Mouse (Mus musculus) neural tube, embryonic 13.5 days (tissue): Measurements from ENCODE around the gene Esrra. TPM values are rescaled to one million over a fixed set of nuclear protein-coding genes. Genes with fewer than 3 reads are reported as not detected.

Experiments
- ATAC-seq: fragments of 200-750 bp; cut with Nextera tagmentation; 2 replicates; pipeline ENCODE4 v1.8.0; 2017; ENCODE audit warnings: low read depth, mild to moderate bottlenecking, moderate TSS enrichment, moderate library complexity
- H3K27ac ChIP-seq: fragments of 300-500 bp; sonication (generic); replicated peaks from 2 replicates; pipeline ENCODE4 v1.5.1; 2015; ENCODE audit warnings: moderate library complexity, mild to moderate bottlenecking, inconsistent platforms
- H3K27me3 ChIP-seq: fragments of 300-500 bp; sonication (generic); 2 replicates; pipeline ENCODE4 v1.6.1; 2015; ENCODE audit warnings: mild to moderate bottlenecking, inconsistent platforms
- H3K36me3 ChIP-seq: fragments of 300-500 bp; sonication (generic); 2 replicates; pipeline ENCODE4 v1.6.1; 2015; ENCODE audit warnings: mild to moderate bottlenecking, inconsistent platforms
- H3K4me1 ChIP-seq: fragments of 300-500 bp; sonication (generic); replicated peaks from 2 replicates; pipeline ENCODE4 v1.6.1; 2015; ENCODE audit warnings: inconsistent platforms
- H3K4me2 ChIP-seq: fragments of 300-500 bp; sonication (generic); 2 replicates; pipeline ENCODE4 v1.6.1; 2015; ENCODE audit warnings: inconsistent platforms, mild to moderate bottlenecking, moderate library complexity
- H3K4me3 ChIP-seq: fragments of 300-500 bp; sonication (generic); 2 replicates; pipeline ENCODE4 v1.5.1; 2015; ENCODE audit warnings: mild to moderate bottlenecking, inconsistent platforms
- H3K9ac ChIP-seq: fragments of 300-500 bp; sonication (generic); 2 replicates; pipeline ENCODE4 v1.6.1; 2015; ENCODE audit warnings: moderate library complexity, mild to moderate bottlenecking, inconsistent platforms
- H3K9me3 ChIP-seq: fragments of 300-500 bp; sonication (generic); 2 replicates; pipeline ENCODE4 v1.6.1; 2016; ENCODE audit warnings: inconsistent platforms
- WGBS: fragments of 180-500 bp; shearing (Covaris S2); methylation state at CpG from one replicate; pipeline ENCODE4 v1.1.7; 2015; 5-methylcytosine and 5-hydroxymethylcytosine counted together
- polyA plus RNA-seq: library from polyadenylated mRNA; unstranded; fragments of >200 nt; fragmentation: Nextera tagmentation; extraction: Ambion mirVana; gene quantifications from 2 replicates; pipeline ENCODE4 v1.2.1, GENCODE M21; 2015

Esrra gene
- 15.5 and 16.9 TPM in 2 replicates for polyA plus RNA-seq

DNA sequence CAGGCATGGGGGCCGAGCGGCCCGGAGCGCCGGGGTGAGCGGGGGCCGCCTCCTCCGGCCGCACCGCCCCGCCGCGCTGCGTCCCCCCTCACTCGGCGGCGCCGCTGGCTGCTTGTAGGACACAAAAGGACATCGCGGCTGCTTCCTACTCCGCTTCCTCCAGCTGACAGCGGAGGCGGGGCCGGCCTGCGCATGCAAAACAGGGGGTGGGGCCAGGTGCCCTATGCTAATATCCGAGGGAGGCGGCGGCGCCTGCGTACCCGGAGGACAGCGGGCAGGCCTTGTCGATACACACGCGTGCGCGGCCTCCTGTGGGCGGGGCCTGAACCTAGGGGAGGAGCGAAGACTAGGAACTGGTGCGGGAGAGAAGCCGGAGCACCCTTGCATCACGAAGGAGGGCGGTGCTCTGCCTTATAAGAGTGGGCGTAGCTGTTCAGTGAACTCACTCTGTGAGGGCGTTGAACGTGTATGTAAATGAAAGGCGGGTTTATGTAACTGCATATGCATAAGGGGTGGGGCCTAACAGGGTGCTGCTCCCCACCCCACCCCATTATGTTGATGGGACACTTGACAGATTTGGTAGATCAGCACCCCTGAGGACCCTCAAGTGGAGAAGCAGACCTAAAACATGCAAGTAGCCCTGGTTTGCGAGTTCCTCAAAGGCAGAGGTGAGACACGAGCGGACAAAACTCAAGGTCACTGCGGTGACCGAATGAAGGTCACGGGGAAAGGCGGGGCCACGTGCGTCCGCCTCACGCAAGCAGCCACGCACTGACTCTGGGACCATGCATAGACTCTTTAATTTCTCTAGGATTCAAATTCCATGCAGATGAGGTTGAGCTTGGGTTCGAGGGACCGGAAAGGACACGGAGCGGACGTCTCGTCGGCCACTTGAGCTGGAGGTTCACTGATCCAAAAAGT is at the start of gene Esrra:
Gene Esrra, minus strand, starts transcription at position 167 of the 921 bp plus-strand sequence.
- Histone ChIP-seq H3K4me2 (peak within 1 kb of the TSS; percentile 97), H3K36me3 (no peaks in the 10 kb centered on the region), H3K9ac (peak within 1 kb of the TSS; percentile 91), H3K27ac (peak within 1 kb of the TSS; percentile 92), H3K27me3 (peaks cover 45% of the 10 kb centered on the region), H3K9me3 (no peaks in the 10 kb centered on the region), H3K4me1 (peaks cover 43% of the 10 kb centered on the region), H3K4me3 (peak within 1 kb of the TSS; percentile 75)
- ATAC-seq = peak; percentile 94
- WGBS = under 1% methylated on average over 66 of the region's 66 CpGs

DNA sequence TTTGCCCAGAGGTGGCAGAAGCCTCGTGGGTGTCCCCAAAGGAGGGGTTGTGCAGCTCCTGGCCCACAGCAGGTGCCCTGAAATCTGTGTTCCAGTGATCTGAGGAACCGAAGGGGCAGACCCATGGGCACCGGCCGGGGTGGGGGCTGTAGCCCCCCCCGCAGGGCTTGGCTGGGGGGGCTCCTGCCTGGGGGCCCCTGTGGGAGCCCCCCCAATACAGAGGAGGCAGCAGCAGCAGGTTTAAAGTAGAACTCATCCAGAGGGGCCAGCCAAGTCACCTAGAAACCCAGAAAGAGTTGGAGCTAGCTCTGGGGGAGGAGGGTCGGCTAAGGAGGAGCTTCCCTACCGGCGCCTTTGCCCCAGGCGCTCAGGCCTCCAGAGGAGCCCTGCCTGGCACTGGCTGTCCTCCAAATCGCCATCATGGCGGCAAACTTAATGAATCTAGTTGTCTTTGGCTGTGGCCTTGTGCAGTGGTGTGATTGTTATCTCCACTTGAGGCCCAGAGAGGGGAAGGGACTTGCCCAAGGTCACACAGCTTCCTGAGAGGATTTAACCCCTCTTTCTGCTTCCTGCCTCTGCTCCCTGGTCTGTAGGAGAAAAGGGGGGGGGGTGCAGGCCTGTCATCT is 49.0 kb upstream of the Esrra start:
- ATAC-seq = no peak
- Histone ChIP-seq H3K4me1 (peaks cover 40% of the 10 kb centered on the region), H3K9me3 (no peaks in the 10 kb centered on the region), H3K9ac (peak overlapping the region; percentile 69), H3K36me3 (no peaks in the 10 kb centered on the region), H3K27ac (peak overlapping the region; percentile 73), H3K4me2 (peak overlapping the region; percentile 54), H3K4me3 (peak overlapping the region; percentile 44), H3K27me3 (peaks cover 27% of the 10 kb centered on the region)
- 12% methylated on average over 11 of the region's 11 CpGs for WGBS

DNA sequence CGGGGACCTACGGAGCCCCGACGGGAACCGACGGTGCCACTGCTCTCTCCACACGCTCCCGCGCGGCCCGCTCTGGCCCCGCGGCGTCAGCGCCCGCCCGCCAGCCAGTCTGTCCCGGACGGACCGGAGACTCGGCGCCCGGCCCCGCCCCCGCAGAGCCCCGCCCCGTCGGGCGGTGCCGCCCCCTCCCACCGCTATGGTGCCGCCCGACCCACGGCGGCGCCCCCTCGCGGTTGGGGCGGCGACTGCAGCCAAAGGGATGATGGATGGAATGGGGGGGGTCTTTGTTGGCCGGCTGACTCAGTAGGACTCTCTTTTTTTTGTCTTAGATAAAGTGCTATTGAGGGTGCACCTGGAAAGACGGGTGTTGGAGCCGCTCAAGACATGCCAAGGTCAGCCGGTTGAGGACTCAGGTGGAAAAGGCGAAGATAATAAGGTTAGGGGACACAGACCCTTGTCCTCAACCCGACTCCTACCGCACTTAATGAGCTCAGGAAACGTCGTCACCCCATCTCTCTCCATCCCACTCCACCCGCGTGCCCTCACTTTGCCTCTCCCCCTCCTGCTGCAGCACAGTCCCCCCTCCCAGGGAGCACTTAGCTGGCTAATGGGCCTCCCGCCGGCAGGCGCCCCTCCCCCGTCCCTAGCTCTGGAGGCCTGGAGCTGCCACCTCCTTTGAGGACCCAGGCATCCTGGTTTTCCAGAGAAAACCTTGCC is 48.2 kb upstream of the Esrra start:
- peak overlapping the region; percentile 54 for H3K4me2 ChIP-seq
- H3K4me1 ChIP-seq = peaks cover 40% of the 10 kb centered on the region
- H3K27me3 ChIP-seq = peaks cover 27% of the 10 kb centered on the region
- under 1% methylated on average over 41 of the region's 55 CpGs for WGBS
- peak; percentile 8; the same call in 1 of the 2 replicates for ATAC-seq
- peak overlapping the region; percentile 69 for H3K9ac ChIP-seq
- H3K36me3 ChIP-seq = no peaks in the 10 kb centered on the region
- peak overlapping the region; percentile 44 for H3K4me3 ChIP-seq
- H3K27ac ChIP-seq = peak overlapping the region; percentile 73
- H3K9me3 ChIP-seq = no peaks in the 10 kb centered on the region

DNA sequence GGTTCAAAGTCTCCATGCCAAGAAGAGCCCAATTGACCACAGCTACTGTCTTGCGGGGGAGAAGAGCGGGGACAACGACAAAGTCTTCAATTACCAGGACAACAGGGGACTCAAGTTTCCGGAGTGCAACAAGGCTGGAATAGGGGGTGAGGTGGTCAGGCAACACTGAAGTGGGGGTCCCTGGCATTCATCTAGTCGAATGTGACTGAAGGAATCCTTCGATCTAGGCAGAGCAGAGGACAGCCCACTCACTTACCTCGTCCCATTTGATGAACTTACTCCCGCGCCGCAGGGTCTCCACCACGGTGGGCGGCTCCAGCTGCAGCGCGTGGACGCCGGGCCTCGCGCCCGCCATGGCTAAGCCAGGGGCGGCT is 47.7 kb upstream of the Esrra start:
- Histone ChIP-seq H3K4me2 (peak overlapping the region; percentile 54), H3K27ac (0 out of 2 replicates have a peak overlapping the region, but pooled peaks have one; percentile 38), H3K4me3 (peak overlapping the region; percentile 44), H3K9ac (peak overlapping the region; percentile 69), H3K36me3 (no peaks in the 10 kb centered on the region), H3K4me1 (peaks cover 40% of the 10 kb centered on the region), H3K27me3 (peaks cover 27% of the 10 kb centered on the region), H3K9me3 (no peaks in the 10 kb centered on the region)
- no peak for ATAC-seq
- WGBS = under 1% methylated on average over 20 of the region's 20 CpGs

DNA sequence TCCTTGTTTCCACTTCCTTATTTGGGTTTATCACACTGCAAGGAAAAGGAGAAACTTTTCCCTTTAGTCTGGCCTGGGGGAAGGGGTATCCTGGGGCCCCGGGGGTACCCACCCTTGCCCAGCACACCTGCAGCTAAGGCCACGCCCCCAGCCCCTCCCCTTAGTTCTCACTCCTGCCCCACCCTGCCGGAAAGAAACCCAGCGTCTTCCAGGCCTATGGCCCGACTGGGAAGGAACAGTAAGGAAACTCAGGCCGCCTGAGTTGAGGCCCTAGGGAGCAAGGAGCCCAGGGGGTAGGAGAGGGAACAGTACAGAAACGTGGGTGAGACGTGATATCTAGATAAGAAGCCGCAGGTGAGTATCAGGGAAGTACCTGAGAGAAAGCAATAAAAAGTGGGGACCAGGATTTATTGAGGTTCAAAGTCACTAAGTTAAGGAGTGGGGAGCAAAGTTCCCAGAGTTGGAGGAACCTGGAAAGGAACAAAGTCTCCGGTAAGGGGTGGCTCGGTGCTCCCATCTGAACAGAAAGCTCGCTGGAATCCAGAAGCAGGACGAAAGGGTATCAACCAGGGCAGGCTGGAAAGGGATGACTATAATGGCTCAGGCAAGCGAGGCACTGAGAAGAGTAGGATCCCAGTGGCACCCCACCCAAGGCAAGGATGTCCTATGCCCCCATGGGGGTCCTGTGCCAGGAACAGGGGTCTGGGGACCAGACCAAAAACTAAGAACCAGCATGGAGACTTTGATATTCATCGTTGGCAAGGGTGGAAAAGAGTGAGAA is 47.1 kb upstream of the Esrra start:
- WGBS = 13% methylated on average over 15 of the region's 15 CpGs
- peak overlapping the region; percentile 69 for H3K9ac ChIP-seq
- no peak for ATAC-seq

DNA sequence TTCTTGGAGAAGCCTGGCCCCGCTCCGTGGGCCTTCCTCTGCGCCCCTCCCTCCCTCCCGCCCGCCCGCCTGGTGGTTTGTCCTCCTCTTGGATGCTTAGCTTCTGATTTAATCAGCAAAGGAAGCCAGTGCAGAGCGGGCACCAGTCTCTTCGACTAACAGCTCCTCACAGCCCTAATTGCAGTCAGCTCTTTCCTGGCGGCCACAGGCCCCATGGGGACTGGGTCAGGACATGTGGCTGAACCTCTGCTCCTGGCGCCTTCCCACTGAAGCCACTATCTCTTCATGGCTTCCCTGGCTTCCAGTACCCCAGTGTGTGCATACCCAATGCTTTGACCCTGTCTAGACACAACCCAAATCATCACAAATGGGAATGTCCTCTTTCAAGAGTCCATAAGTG is 34.8 kb upstream of the Esrra start:
- H3K9ac ChIP-seq = no peak overlapping the region

More for the DNA sequence above, 47.1 kb upstream of the Esrra start:
- Histone ChIP-seq H3K27ac (no peak overlapping the region), H3K27me3 (peaks cover 27% of the 10 kb centered on the region), H3K4me3 (peak overlapping the region; percentile 44), H3K4me2 (peak overlapping the region; percentile 54), H3K36me3 (no peaks in the 10 kb centered on the region), H3K4me1 (peaks cover 35% of the 10 kb centered on the region), H3K9me3 (no peaks in the 10 kb centered on the region)

DNA sequence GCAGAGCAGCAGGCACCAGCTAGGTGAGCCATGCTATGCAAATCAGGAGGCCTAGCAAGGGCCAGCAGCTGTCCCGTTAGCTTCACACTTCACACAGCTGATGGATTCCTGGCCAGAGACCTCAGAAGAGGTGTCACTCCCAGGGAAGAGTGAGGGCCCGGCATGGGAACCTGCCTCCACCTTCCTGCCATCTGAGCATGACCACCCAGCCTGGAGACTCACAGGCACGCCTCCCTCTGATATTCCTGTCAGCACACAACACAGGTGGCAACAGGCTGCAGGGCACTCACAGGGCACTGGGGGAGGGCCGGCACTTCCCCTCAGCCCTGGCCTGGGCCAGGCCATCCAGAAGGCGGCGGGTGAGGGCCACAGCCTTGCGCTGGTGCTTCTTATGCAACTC is 33.8 kb upstream of the Esrra start:
- WGBS = 84% methylated on average over 7 of the region's 7 CpGs
- ATAC-seq = no peak
- peak overlapping the region; percentile 22; the same call in 1 of the 2 replicates for H3K9ac ChIP-seq
- no peaks in the 10 kb centered on the region for H3K27me3 ChIP-seq
- no peak overlapping the region for H3K4me2 ChIP-seq
- no peaks in the 10 kb centered on the region for H3K9me3 ChIP-seq
- H3K4me3 ChIP-seq = no peak overlapping the region
- H3K36me3 ChIP-seq = peaks cover 54% of the 10 kb centered on the region
- H3K4me1 ChIP-seq = peaks cover 16% of the 10 kb centered on the region
- no peak overlapping the region for H3K27ac ChIP-seq

More for the DNA sequence above, 34.8 kb upstream of the Esrra start:
- no peak overlapping the region for H3K27ac ChIP-seq
- no peaks in the 10 kb centered on the region for H3K27me3 ChIP-seq
- peaks cover 15% of the 10 kb centered on the region for H3K4me1 ChIP-seq
- ATAC-seq = no peak
- no peaks in the 10 kb centered on the region for H3K9me3 ChIP-seq
- peaks cover 56% of the 10 kb centered on the region for H3K36me3 ChIP-seq
- whole genome bisulfite sequencing = 80% methylated on average over 10 of the region's 10 CpGs
- H3K4me2 ChIP-seq = no peak overlapping the region
- no peak overlapping the region for H3K4me3 ChIP-seq

DNA sequence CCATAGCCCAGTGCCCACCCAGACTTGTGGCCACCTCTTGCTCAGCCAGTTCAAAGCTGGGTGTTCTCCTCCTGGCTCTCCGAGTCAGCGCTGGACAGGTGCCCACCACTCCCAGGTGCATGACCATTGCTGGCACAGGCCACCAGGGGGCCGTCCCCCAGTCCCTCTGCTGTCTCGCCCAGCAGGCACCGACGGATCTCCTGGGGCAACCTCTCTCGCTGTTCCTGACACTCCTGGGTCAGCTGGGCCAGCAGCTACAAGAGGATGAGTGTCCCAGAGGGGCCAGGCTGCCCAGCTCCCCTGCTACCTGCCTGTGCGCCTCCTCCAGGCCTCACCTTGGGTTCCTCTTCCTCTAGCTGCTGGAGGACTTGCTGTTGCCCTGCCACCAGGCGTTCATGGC is 32.4 kb upstream of the Esrra start:
- no peak overlapping the region for H3K27ac ChIP-seq
- no peak for ATAC-seq
- H3K4me2 ChIP-seq = no peak overlapping the region
- H3K4me1 ChIP-seq = peaks cover 25% of the 10 kb centered on the region
- H3K9ac ChIP-seq = peak overlapping the region; percentile 38; the same call in 1 of the 2 replicates
- 49% methylated on average over 9 of the region's 9 CpGs for WGBS
- no peak overlapping the region for H3K4me3 ChIP-seq
- peaks cover 41% of the 10 kb centered on the region for H3K36me3 ChIP-seq
- no peaks in the 10 kb centered on the region for H3K9me3 ChIP-seq
- no peaks in the 10 kb centered on the region for H3K27me3 ChIP-seq

DNA sequence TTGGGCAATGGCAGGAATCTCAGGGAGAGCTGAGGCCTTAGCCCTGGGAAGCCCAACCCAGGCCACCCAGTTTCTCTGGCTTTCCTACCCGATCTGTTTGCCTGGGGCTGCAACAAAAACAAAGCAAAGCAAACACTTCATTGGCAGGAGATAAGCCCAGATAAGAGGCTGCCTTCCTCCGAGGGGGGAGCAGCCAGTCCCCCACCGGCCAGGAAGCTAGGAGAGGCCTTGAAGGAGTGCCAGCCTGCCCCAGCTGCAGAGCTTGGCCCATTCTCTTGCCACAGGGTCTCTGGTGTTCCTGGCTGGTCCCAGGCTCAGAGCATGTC is 31.1 kb upstream of the Esrra start:
- Histone ChIP-seq H3K36me3 (peaks cover 29% of the 10 kb centered on the region), H3K4me1 (peaks cover 25% of the 10 kb centered on the region), H3K9ac (peak overlapping the region; percentile 81), H3K27me3 (no peaks in the 10 kb centered on the region), H3K4me2 (peak overlapping the region; percentile 97), H3K4me3 (peak overlapping the region; percentile 59), H3K9me3 (no peaks in the 10 kb centered on the region), H3K27ac (peak overlapping the region; percentile 97)
- WGBS = 35% methylated on average over 3 of the region's 3 CpGs
- ATAC-seq = no peak

DNA sequence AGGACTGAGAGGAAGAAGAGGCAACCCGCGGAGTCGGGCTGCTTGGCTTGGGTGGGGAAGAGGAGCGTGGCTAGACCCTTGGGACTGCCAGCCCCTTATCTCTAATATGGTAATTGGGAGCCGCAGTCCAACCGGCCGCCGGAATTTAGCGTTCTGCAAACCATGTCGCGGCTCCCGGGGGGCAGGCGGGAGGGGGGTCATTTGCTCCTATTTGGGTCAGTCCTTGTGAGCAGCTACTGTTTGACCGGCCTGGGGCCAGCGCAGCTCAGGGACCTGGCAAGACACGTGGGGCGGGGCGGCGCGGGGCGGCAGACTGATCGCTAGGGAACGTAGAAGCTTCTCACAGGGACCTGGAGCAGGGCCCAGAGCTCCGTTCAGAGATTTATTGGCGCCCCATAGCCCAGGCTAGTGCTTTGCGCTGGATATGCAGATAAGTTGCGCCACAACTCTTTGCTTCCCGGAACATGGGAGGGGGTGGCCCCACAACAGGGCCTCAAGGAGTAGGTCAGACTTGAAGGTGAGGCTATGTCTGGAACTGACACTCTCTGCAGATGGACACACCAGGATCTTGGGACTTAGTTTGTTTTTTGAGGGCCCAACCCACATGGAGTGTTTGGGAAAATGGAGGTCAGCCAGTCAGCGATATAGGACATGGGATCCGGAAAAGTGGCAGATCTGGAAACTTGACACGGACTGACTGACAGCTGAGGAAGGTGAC is 30.5 kb upstream of the Esrra start:
- H3K36me3 ChIP-seq = peaks cover 25% of the 10 kb centered on the region
- peak overlapping the region; percentile 97 for H3K27ac ChIP-seq
- ATAC-seq = peak; percentile 17
- peak overlapping the region; percentile 81 for H3K9ac ChIP-seq
- H3K4me3 ChIP-seq = peak overlapping the region; percentile 59
- 4% methylated on average over 31 of the region's 31 CpGs for WGBS
- H3K9me3 ChIP-seq = no peaks in the 10 kb centered on the region
- H3K4me1 ChIP-seq = peaks cover 25% of the 10 kb centered on the region
- H3K4me2 ChIP-seq = peak overlapping the region; percentile 97
- H3K27me3 ChIP-seq = no peaks in the 10 kb centered on the region
